Mouse (Mus musculus) adrenal gland, adult 10 weeks (tissue): ENCODE measurements around the gene Nrbf2. TPM values are rescaled to one million over a fixed set of nuclear protein-coding genes. Genes with fewer than 3 reads are reported as not detected.

Experiments
- polyA plus RNA-seq: library from polyadenylated mRNA; stranded (reverse); fragments of 350-450 nt; fragmentation: Illumina TruSeq; extraction: RNeasy Lipid Tissue Mini Kit (QIAGEN cat#74804); gene quantifications from one replicate; pipeline ENCODE4 v1.2.3, GENCODE M21; 2014; ENCODE audit warnings: low read depth, low replicate concordance

The Nrbf2 gene
- polyA plus RNA-seq = 46.1 TPM

GRCm38 (mm10) chr10:67285176-67285814, at the start of gene Nrbf2:
Gene Nrbf2 (minus strand): TSS chr10:67285305.

Other genes starting within 250 kb of the Nrbf2 start
- 54.1 TPM for gene Jmjd1c, start 189.2 kb downstream of the Nrbf2 start, polyA plus RNA-seq
- gene Reep3, start 188.4 kb downstream of the Nrbf2 start, polyA plus RNA-seq = 101 TPM